Mouse (Mus musculus): ENCODE results near the gene Map3k14.
"Not testable (repeated sequence)": the region's sequence is repeated elsewhere in the genome, so short reads cannot be mapped to it uniquely, and the experiment has no call there.

Gene Map3k14

DNA sequence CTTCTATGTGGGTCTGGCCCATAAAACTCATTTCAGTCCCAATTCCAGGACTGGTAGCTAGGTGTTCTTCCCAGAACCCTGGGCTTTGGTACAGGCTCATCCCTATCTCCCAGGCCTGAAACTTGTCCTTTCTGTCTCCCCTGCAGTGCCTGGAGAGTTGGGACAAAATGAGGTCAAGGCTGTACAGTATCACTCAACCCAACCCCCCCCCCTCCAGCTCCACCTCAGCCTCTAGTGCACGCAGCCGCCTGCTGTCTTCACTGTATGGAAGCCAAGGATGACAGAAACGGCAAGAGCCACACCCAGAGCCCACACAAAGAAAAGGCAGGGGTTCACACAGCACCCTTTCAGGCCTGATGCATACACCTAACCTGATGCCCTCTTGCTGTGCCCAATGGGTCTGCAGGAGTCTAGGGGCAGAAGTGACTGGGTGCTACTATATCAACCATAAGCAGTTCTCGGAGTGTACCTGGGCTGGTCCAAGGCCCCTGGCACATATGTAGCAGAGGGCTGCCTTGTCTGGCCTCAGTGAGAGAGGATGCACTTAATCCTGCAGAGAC is 20.5 kb downstream of the Map3k14 start:
- no peak for DNase-seq (ENCODE audit: low read depth, low spot score)

DNA sequence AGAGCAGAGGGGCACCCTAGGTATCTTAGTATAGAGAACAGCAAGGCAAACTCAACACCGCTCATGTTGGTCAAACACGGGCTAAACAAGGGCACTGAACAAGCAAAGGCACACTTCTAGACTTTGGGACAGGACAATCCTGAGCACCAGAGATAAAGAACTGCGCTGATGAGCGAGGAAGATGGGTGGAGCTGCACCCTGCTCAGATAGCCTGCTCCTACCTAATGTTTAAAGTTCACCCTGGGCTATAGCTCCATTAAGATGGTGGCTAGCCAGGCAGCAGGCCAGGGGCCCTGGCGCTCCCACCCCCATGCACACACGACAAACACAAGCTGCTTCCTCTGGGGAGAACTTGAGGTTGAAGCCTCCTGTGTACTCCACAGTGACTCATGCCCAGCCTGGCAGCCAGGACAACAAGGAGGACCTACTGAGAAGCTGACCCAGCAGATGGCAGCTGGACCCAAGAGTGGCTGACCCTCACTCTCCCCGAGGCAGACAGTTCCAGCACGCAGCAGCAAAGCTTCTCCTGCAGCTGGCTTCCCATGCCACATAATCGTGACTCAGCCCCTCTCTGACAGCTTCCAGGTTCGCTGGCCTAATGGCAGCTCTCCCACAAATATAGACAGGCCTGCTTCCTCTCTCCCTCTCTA is 21.1 kb downstream of the Map3k14 start:
- DNase-seq (ENCODE audit: low read depth, low spot score): no peak

DNA sequence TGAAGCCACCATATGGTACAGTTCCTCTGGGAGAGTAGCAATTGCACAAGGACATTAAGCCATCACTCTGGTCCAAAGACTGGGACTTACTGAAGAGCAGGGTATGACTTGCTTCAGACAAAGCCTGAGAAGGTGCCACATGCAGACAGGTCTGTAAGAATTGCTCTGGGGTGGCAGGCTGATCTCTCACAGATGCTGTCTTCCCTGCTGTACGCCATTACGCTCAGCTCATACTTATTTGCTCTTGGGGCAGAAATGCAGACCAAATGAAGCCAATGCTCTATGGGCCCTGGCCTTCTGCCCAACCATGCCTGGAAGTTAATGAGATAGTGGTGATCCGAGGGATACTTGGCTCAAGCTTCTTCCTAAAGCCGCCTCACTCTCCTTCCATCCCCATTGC is 22.4 kb downstream of the Map3k14 start:
- no peak for DNase-seq (ENCODE audit: low read depth, low spot score)

DNA sequence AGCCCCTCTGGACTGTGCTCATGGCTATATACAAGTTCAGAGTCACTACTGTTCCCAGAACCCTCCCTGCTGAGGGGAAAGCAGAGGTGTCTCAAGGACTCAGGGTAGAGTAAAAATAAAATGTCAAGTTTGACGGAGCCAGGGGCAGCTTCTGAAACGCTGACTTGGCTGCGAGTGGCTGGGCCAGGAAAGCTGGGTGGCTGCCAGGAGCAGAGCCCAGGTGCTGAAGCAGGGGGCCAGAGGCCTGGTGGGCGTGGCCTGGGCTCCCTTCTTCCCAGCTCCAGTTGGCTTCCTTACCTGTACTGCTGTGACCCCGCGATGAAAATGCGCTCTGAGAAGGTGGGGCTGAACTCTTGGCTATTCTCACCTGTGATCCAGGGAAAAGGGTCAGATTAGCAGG is 26.5 kb downstream of the Map3k14 start:
- DNase-seq (ENCODE audit: low read depth, low spot score): no peak

DNA sequence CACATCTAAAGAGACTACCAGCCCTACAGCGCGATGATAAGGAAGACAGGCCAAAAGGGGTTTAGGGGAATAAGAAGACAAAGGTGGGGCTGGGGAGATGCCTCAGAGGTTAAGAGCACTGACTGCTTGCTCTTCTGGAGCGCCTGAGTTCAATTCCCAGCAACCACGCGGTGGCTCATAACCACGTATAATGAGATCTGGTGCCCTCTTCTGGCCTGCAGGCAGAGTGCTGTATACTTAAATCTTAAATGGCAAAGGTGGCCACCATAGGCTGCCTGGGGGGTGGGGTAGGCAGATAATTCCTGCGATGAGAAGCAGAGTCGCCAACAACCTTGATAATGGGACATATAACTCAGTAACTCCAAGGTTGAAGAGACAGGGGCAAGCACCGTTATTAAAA is 29.5 kb downstream of the Map3k14 start:
- DNase-seq (ENCODE audit: low read depth, low spot score): no peak

DNA sequence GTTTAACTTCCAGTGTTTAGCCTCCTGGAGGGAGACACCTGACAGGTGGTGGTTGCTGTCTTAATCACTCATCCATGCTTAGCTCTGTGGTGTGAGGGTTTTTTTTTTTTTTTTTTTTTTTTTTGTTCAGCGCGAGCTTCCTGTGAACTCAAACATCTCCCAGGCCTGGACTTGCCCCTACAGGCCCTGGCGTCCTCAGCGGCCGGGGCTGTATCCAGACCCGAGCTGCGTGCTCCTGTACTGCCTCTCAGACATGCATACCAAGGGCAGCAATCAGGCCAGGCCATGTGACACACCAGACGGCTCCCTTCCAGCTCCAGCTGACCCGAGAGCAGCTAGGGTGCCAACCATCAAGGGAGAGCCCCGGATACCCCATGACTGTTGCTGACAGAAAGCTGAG is 30.4 kb downstream of the Map3k14 start:
- peak; percentile 23 for DNase-seq (ENCODE audit: low read depth, low spot score)

DNA sequence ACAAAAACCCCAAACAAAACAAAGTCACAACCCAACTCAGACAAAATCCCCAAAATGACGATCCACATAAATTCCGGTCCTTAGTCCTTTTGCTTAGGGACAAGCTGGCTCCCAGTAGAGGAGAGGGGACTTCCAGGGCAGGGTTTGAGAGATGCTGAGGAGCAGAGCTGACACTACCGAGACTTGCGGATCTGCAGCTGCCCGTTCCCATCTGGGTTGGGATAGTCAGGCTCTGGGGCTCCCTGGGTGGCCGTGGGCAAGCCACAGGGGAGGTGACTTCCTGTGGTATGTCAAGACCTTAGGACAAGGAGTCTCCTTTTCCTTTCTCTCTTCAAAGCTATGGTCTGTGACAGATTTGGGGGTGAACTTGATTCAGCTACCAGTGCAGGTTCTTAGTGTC is 30.8 kb downstream of the Map3k14 start:
- DNase-seq (ENCODE audit: low read depth, low spot score): no peak

DNA sequence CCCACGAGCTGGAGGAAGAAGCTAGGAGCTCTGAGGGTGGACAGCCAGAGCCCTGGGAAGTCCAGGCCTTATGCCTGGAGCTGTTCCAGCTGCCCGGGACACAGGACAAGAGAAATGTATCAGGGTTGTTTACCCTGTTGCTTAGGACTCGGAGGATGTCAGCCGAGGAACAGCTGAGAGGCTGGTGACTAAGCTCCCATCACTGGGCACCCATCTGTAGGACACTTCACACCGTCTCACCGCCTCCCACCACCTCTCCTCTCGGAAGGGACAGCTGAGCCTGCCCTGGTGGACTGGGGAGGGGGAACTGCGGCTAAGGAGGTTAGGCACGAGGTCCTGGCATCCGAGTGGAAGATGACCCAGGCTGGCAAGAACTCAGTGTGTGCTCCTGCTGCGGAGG is 31.6 kb downstream of the Map3k14 start:
- no peak for DNase-seq (ENCODE audit: low read depth, low spot score)

DNA sequence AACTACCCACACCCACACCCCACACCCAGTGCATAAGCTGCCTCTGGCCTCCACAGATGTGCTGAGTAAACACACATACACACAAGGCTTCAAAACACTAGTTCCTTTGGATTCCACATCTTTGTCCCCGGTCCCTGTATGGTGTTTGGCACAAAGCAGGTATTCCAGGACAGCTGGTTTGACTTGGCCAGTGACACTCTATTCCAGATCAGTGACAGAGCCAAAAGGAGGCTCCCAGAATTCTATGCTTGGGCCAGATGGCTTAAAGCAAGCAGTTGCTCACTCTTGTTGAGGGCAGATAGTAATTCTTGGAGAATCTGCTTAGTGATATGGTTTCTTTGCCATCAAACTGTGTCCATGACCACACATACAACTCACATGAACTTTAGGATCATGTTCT is 32.8 kb downstream of the Map3k14 start:
- DNase-seq (ENCODE audit: low read depth, low spot score): no peak

DNA sequence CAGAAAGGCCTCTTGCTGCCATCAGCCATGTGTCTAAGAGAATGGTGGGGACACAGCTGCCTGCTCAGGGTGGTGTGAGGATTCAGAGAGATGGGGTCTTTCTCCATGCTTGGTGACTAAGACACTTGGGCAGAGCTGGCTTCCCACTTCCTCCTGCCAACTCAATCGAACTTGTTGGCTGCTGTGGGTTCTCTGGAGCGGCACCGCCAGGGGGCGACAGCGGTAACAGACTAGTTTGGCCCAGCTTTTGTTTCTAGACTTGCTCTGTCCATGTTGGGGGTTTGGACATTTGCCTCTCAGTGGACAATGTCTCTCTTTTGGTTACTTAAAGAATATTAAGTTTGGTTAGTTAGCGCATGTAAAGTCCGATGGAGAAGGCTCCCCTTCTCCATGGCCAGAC is 34.3 kb downstream of the Map3k14 start:
- peak; percentile 67 for DNase-seq (ENCODE audit: low read depth, low spot score)

DNA sequence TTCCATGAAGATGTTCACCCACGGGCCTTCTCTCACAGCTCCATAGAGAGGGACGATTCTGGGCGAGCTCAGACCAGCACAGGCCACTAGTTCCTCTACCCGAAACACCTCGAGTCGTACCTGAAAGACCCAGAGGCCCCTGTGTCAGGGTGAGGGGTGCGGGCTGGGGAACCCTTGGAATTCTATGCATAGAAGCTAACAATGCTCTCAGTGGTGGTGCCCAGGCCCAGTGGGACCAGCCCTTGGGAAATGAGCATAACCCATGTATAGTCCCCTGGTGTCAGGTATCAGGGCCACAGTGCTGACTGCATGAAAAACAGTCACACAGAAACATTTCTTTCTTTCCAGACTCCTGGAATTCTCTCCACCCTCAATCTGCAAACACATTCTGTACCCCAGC is 35.9 kb downstream of the Map3k14 start:
- DNase-seq (ENCODE audit: low read depth, low spot score): no peak

DNA sequence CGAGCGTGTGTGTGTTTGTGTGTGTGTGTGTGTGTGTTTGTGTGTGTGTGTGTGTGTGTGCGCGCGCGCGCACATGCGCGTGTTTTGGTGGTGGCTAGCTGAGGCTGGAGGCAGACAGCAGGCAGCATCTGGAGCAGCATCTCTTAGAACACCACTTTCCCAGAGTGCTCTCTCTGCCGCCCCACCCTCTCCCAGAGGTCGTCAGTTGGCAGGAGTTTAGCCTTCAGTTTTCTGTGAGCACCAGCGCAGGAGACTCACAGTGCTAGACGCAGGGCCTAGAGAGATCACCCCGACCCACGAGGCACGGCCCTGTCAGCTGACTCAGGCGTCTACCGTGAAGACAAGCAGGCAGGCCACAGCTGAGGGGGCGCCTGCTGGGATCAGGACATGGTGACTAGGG is 36.6 kb downstream of the Map3k14 start:
- DNase-seq (ENCODE audit: low read depth, low spot score): no peak

DNA sequence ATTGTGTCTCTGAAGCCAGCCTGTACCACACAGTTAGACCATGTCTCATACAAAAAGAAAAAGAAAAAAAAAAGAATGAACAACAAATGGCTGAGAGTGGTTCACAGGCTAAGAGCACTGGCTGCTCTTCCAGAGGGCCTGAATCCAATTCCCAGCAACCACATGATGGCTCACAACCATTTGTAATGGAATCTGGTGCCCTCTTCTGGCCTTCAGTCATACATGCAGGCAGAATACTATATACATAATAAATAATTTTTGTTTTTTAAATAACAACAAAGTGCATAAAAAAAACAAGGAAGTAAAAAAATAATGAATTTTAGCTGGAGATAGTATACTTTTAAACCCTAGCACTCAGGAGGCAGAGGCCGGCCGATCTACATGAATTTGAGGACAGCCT is 37.7 kb downstream of the Map3k14 start:
- DNase-seq (ENCODE audit: low read depth, low spot score): no peak

DNA sequence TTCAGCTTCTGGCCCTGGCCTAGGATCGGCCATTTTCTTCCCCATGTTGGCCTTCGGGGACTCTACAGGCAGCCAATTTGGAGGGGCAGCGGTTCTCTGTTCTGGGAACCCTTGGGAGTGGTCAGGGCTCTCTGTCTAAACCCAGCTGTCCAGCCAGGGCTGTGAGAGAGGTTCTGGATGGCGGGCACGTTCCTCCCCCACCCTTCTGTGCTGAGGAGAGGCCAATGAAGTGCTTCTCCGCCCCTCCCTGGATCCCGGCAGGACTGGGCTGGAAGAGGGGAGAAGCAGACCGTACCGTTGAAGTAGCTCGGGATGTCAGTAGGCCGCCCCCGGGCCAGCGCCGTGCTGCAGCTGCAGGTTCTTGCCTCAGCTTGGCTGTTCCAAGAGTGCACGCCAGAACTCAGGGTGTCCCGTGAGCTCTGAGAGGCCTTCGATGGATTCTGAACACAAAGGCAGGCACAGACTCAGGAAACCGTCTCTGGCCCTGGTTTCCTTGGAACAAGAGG is 43.3 kb downstream of the Map3k14 start:
- DNase-seq (ENCODE audit: low read depth, low spot score): no peak

DNA sequence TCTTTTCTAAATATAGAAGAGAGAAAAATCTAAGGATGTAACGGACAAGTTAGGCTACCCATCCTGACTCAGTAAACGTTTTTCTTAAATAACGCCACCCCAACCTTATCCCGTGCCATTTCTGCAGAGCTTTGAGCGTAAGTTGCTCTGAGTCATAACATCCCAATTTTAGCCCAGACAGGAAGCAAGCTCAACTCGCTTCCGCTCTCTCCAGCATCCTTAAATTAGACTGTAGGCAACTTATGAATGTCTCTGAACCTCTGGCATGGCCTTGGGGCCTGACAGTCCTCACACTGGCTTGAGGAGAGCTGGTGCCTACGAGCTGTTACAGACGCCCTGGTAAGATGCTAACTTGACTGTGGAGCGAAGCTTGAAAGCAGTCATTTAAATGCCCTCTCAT is 43.8 kb downstream of the Map3k14 start:
- no peak for DNase-seq (ENCODE audit: low read depth, low spot score)

DNA sequence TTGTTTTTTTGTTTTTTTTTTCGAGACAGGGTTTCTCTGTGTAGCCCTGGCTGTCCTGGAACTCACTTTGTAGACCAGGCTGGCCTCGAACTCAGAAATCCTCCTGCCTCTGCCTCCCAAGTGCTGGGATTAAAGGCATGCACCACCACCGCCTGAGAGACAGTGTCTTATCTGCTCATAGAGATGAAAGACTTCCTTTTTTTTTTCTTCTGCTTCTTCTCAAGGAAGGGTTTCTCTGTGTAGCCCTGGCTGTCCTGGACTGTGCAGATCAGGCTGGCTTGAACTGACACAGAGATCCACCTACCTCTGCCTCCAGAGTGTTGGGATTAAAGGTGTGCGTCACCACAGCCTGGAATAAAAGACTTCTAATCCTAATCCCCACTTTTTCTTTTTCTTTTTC is 44.6 kb downstream of the Map3k14 start:
- DNase-seq (ENCODE audit: low read depth, low spot score): not testable (repeated sequence)

DNA sequence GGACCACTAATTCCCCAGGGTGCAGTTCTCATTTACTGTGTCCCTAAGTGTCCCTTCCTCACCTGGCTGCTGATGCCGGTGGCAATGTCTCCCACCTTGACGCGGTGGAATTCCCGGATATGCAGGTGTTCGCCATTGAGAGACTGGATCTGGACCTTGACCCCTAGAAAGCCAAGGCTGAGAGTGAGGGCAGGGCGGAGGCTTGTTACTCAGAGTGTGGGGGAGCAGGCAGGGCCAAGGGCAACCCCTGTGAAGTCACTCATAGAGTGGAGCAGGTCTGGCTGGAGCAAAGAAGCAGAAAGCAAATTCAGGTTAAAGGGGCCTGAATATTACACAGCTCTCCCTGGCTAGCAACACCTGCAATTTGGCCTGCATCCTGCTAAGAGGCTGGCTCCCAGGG is 45.8 kb downstream of the Map3k14 start:
- no peak for DNase-seq (ENCODE audit: low read depth, low spot score)

DNA sequence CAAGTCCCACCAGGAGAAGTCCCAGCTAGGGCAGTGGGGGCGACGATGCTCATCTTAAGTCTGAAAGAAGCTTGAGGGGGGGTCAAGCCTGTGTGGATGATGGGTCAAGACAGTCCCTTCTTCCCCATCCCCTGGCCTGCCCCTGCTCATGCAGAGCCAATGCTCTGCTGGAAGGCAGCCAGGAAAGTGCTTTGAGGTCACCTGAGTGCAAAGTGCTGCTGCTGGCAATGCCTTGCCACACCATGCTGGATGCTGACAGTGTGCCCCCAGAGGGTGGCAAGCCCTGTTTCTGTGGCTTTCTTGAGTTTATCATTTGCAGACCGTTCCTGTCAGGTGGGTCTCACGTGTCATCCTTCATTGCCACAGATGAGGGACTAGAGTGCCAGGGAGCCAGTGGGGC is 47.3 kb downstream of the Map3k14 start:
- DNase-seq (ENCODE audit: low read depth, low spot score): no peak

DNA sequence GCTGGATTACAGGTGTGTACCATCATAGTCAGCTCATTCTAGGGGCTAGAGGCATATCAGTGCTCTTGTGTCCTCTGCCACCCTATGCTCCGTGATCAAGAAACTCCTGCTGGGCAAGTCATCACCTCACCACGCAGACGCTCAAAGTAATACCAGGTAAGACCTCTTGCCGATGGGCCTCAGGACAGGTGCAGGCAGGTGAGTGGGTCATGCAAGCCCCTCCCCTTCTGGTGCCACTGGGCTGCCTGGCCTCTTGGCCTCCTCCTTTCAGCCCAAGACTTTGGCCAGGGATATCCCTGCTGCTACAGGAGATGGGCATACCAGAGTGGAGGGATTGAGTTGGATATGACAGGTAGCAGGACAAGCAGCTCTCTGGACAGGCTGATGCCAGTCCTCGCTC is 48.0 kb downstream of the Map3k14 start:
- no peak for DNase-seq (ENCODE audit: low read depth, low spot score)

DNA sequence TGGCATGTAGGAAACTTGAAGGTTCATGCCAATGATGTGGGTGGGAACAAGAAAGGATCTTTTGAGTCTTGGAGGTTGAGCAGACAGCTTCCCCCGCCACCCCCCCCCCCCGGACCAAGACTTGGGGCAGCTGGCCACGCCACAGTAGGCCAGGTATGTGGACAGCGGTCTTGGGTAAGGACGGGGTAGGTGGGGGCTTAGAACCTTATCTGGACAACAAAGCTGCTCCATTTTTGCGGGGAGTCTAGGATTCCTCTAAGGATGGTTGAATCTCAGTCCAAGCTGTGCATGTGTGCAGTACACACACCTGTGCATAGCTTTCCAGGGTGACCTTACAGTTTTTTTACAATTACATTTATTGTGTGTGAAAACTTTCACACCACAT is 48.8 kb downstream of the Map3k14 start:
- no peak for DNase-seq (ENCODE audit: low read depth, low spot score)

DNA sequence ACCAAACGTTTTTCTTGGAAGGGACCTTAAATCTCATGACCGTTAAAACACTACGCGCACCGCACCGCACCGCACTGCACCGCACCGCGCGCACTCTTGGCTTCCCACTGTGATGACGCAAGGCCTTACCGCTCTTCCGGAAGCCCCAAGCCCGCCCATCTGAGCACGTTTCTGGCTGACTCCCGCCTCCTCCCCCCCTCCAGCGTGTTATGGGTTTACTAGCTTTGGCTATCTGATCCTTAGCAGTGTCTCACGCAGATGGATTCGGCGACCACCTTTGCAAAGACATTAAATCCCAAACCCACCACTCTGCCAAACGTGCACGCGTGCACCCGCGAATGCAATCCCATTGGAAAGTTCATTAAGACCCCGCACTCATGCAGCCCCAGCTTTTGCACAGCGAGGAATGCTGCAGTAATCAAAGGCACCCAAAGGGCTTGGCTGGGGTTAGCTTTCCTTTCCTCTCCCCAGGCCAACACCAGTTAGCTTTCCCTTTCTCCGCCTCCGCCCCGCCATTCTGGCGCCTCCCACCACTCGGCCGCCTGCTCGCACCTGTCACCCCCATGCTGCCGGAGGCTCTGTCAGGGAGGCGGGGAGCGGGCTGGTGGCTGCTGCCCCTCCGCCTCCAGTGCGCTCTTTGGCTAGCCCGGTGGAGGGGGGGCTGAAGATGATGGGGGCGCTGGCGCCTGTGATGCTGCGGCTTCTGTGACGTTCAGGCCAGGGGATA is 49.3 kb downstream of the Map3k14 start, which contains the start of gene Spata32:
Spata32 (minus strand) TSS at position 643 of the 727 bp plus-strand sequence.
- DNase-seq (ENCODE audit: low read depth, low spot score): peak; percentile 45

DNA sequence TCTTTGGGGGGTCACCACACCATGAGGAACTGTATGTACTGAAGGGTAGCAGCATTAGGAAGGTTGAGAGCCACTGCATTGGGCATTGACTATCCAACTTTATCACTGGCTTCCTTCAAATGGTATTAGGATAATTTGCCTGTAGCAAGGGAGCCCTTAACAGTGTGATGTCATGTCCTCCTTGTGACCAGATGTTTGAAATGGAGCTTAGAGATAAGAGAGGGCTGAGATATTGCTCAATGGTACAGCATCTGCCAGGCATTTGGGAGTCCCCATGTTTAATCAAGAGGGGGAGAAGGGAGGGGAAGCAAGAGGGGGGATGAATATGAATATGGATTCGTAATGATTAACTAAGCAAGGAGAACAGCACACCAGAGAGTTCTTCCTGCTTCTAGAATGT is 51.9 kb downstream of the Map3k14 start:
- no peak for DNase-seq (ENCODE audit: low read depth, low spot score)

DNA sequence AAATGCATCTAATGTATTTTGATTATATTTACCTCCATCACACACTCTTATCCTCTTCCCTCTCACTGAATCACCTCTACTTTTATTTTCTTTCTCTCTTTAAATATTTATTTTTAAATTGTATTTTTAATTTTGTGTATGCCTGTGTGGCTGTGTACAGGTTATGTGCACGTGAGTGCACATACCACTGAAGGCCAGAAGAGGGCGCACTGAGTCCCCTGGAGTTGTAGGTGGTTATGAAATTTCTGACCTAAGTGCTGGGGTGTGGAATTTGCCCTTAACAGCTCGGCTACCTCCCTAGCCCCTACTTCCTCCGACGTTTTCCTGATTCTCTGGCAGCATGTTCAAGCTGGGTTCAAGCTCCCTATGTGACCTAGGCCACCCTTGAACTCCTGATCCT is 53.6 kb downstream of the Map3k14 start:
- DNase-seq (ENCODE audit: low read depth, low spot score): no peak

Data from forelimb bud, embryonic 11.5 days (tissue).